Mouse (Mus musculus): Measurements from ENCODE around the gene Sdk1. TPM values are rescaled to one million over a fixed set of nuclear protein-coding genes. Genes with fewer than 3 reads are reported as not detected.

Gene Sdk1
- total and polyA plus RNA-seq, 3 experiments: not detected

- no peaks in the 10 kb centered on the region for H3K4me1 ChIP-seq (ENCODE audit: control insufficient read depth in 1 of 2, insufficient read depth in 2 of 2, low read length in 2 of 2)
- H3K9me3 ChIP-seq (replicated peaks; ENCODE audit: insufficient read depth, low read length): no peaks in the 10 kb centered on the region
- no peaks in the 10 kb centered on the region for H3K79me2 ChIP-seq (ENCODE audit: control insufficient read depth, insufficient read depth, low read length, poor library complexity)
- H3K36me3 ChIP-seq (ENCODE audit: control insufficient read depth in 1 of 2, insufficient read depth in 2 of 2, low read length in 2 of 2): no peaks in the 10 kb centered on the region
- no peaks in the 10 kb centered on the region for H3K27me3 ChIP-seq (ENCODE audit: control insufficient read depth in 1 of 2, insufficient read depth in 2 of 2, low read length in 2 of 2)
- no peak overlapping the region for H3K27ac ChIP-seq (ENCODE audit: control insufficient read depth, low read depth, low read length)
- DNase-seq (ENCODE audit: low read depth, low spot score): no peak
- H3K4me3 ChIP-seq (ENCODE audit: control insufficient read depth in 1 of 2, insufficient read depth in 1 of 2, low read depth in 2 of 2, low read length in 2 of 2): no peak overlapping the region
- no peak overlapping the region for H3K9ac ChIP-seq (ENCODE audit: control insufficient read depth, low read depth, low read length, poor library complexity, severe bottlenecking)
- TF ChIP-seq MYB (IDR thresholded peaks at IDR 0.05; ENCODE audit: low read depth, low read length) (no peak), TBP (IDR thresholded peaks at IDR 0.05; ENCODE audit: low read depth, low read length) (no peak), POLR2AphosphoS5 (IDR thresholded peaks at IDR 0.05; ENCODE audit: borderline replicate concordance, low read depth, low read length) (no peak), POLR2A (IDR thresholded peaks at IDR 0.05; ENCODE audit: control insufficient read depth in 1 of 2, insufficient read depth in 1 of 2, low read depth in 1 of 2, low read length in 2 of 2, poor library complexity in 1 of 2) (no peak), ZMIZ1 (IDR thresholded peaks at IDR 0.05; ENCODE audit: low read depth, low read length) (no peak), EP300 (IDR thresholded peaks at IDR 0.05; ENCODE audit: low read depth in 1 of 2, low read length in 2 of 2) (no peak), GATA1 (IDR thresholded peaks at IDR 0.05; ENCODE audit: low read depth, low read length) (no peak)
Observed at GRCm38 (mm10) chr5:141988685-141989084, 747.4 kb downstream of the Sdk1 start.

GRCm38 (mm10) chr5:141994192-141994591 is 752.9 kb downstream of the Sdk1 start:
- Histone ChIP-seq H3K27me3 (ENCODE audit: control insufficient read depth in 1 of 2, insufficient read depth in 2 of 2, low read length in 2 of 2) (no peaks in the 10 kb centered on the region), H3K9me3 (replicated peaks; ENCODE audit: insufficient read depth, low read length) (no peaks in the 10 kb centered on the region), H3K36me3 (ENCODE audit: control insufficient read depth in 1 of 2, insufficient read depth in 2 of 2, low read length in 2 of 2) (no peaks in the 10 kb centered on the region), H3K4me3 (ENCODE audit: control insufficient read depth in 1 of 2, insufficient read depth in 1 of 2, low read depth in 2 of 2, low read length in 2 of 2) (no peak overlapping the region), H3K4me1 (ENCODE audit: control insufficient read depth in 1 of 2, insufficient read depth in 2 of 2, low read length in 2 of 2) (no peaks in the 10 kb centered on the region), H3K9ac (ENCODE audit: control insufficient read depth, low read depth, low read length, poor library complexity, severe bottlenecking) (no peak overlapping the region), H3K79me2 (ENCODE audit: control insufficient read depth, insufficient read depth, low read length, poor library complexity) (no peaks in the 10 kb centered on the region), H3K27ac (ENCODE audit: control insufficient read depth, low read depth, low read length) (no peak overlapping the region)
- no peak for DNase-seq (ENCODE audit: low read depth, low spot score)
- TF ChIP-seq USF2 (IDR thresholded peaks at IDR 0.05; ENCODE audit: borderline replicate concordance in 1 of 2, insufficient read depth in 1 of 2, low read depth in 1 of 2, low read length in 2 of 2): no peak
- no peak for TF ChIP-seq TBP (IDR thresholded peaks at IDR 0.05; ENCODE audit: low read depth, low read length)
- no peak for TF ChIP-seq CHD1 (IDR thresholded peaks at IDR 0.05; ENCODE audit: low read depth, low read length)
- TF ChIP-seq RAD21 (IDR thresholded peaks at IDR 0.05; ENCODE audit: low read depth, low read length): no peak
- TF ChIP-seq EP300 (IDR thresholded peaks at IDR 0.05; ENCODE audit: low read depth in 1 of 2, low read length in 2 of 2): no peak
- no peak for TF ChIP-seq KAT2A (conservative IDR thresholded peaks at IDR 0.05; ENCODE audit: low read depth, low read length)
- TF ChIP-seq ZNF384 (IDR thresholded peaks at IDR 0.05; ENCODE audit: low read depth, low read length): no peak
- no peak for TF ChIP-seq MAFK (IDR thresholded peaks at IDR 0.05; ENCODE audit: borderline replicate concordance, low read depth, low read length)
- no peak for TF ChIP-seq USF1 (IDR thresholded peaks at IDR 0.05; ENCODE audit: low read depth, low read length)
- no peak for TF ChIP-seq MXI1 (IDR thresholded peaks at IDR 0.05; ENCODE audit: low read depth, low read length)
- TF ChIP-seq NRF1 (IDR thresholded peaks at IDR 0.05; ENCODE audit: insufficient read depth, low read depth, low read length, poor library complexity, severe bottlenecking): no peak
- no peak for TF ChIP-seq CTCF (IDR thresholded peaks at IDR 0.05 in 2 of 3, conservative IDR thresholded peaks at IDR 0.05 in 1 of 3; ENCODE audit: control insufficient read depth in 1 of 3, insufficient read depth in 1 of 3, low read depth in 2 of 3, low read length in 3 of 3, poor library complexity in 1 of 3, severe bottlenecking in 1 of 3)
- no peak for TF ChIP-seq MYC (IDR thresholded peaks at IDR 0.05; ENCODE audit: low read depth, low read length)
- TF ChIP-seq ZC3H11A (IDR thresholded peaks at IDR 0.05; ENCODE audit: low read depth, low read length): no peak

Data from MEL (cell line).